Mouse (Mus musculus): ENCODE results near the gene Myrfl.
A peak's percentile ranks its signal among the peaks of the same experiment; 100 is the strongest.

The Myrfl gene

DNA sequence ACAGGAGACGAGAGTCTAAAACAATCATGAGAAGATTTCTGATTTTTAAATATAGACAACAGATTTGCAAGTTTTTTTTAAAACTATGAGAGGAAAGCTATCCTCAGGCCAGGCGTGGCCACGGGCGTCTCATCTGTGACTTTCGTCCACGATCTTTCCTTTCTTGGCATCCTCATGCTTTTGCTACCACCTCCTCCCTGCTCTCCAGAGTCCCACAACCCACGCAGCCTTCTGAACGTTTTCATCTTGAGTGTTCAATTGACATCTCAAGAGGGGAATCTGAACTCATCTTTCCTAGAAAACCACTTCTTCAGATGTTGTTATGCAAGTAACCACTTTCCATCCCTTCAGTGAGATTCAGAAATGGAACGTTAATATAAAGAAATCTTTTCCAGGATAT is 83.6 kb downstream of the Myrfl start:
- no peak for DNase-seq

- DNase-seq: peak; percentile 38
Observed at GRCm38 (mm10) chr10:116810738-116811137, 86.0 kb downstream of the Myrfl start.

- DNase-seq: no peak
Observed at GRCm38 (mm10) chr10:116809383-116809782, 87.3 kb downstream of the Myrfl start.

DNA sequence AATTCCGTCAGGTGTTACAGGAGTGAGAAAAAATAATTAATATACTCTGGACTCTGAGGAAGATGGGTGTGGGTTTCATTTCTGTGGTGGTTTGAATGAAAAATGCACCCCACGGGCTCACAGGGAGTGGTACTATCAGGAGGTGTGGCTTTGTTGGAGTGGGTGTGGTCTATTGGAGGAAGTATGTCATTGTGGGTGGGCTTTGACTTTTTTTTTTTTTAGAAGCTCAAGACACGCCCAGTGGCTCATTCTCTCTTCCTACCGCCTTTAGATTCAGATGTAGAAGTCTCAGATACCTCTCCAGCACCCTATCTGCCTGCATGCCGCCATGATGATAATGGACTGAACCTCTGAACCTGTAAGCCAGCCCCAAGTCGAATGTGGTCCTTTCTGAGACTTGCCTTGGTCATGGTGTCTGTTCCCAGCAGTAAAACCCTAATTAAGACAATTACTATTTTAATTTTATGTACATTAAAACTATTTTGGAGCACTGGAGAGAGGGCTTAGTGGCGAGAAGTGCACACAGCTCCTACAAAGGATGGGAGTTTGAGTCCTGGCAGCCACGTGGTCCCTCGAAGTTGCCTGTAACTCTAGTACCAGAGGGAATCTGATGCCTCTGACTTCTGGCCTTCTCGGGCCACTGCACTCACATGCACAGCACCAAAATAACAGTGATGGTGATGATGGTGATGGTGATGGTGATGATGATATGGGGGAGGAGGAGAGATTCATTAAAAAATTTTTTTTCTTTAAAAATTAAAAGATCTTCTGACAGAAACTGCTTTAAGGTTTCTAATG is 88.0 kb downstream of the Myrfl start:
- DNase-seq: no peak

- no peak for DNase-seq
Observed at GRCm38 (mm10) chr10:116802178-116802794, 94.4 kb downstream of the Myrfl start.

- no peak for DNase-seq
Observed at GRCm38 (mm10) chr10:116801281-116801680, 95.4 kb downstream of the Myrfl start.

DNA sequence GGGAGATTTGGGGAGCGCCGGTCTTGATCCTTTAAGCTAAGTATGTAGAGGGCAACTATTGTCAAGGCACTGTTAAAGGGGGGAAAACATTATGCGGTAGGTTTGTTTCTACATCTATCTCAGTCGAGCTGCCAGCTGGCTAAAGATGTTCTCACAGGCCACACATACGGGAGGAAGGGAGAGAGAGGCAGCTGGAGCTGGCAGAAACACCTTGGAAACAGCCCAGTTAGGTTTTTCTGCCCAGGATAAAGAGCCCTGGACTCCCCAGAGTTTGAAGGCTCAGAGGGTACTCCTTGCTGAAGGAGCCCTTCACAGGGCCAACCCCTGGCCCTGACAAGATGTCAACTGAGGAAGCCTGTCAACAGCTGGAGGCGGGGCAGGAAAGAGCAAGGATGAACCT is 100.7 kb downstream of the Myrfl start:
- no peak for DNase-seq

GRCm38 (mm10) chr10:116789096-116789495 is 107.6 kb downstream of the Myrfl start:
- peak; percentile 50 for DNase-seq

- DNase-seq: peak; percentile 30
Observed at GRCm38 (mm10) chr10:116788431-116788830, 108.3 kb downstream of the Myrfl start.

DNA sequence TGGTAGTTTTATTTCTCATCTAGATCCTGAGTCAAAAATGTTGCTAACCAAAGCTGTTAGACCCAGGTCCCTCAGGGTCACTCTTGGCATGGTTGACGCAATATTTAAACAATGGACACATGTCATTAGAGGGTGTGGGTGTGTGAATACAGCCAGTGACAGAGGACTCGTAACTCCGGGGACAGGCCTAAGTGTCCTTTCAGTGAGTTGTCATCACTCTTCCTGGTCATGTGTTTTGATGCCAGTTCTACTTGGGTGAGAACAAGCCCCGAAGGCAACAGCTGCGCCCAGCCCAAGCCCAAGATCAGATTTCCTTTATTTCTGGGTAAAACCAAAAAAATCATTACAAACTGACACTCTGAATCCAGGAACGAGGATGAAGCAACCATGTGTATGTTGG is 112.6 kb downstream of the Myrfl start:
- no peak for DNase-seq

DNA sequence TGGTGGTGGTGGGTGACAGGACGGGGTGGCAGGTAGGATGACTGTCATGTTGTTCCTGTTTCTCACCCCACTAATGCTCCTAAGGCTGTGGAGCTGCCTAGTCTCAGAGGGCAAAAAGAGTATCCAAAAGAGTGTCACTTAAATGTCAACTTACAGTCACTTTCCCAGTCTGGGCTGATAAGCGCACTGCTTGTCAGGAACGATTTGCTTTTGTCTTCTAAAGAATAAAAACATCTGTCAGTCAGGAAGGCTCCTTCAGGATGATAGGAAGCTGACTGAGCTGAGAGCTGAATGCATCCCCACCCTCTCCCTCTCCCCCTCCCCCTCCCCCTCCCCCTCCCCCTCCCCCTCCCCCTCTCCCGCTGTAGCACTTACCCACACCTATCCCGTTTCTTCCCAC is 113.7 kb downstream of the Myrfl start:
- DNase-seq: no peak

DNA sequence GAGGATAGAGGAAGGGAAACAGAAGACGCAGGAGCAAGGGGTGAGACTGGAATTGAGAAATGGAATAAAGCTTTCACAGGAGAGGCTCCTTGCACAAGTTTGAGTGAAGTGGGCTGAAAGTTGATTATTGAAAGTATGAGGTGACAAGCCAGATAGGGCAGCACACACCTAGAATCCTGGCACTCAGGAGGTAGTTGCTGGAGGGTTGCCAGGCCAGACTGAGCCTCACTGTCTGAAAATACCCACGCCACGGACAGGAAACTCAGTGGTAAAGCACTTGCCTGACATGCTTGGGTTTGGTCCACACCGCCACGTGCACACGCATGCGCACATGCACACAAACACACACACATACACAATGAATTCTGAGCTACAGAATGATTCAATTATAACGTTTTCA is 118.8 kb downstream of the Myrfl start:
- no peak for DNase-seq

GRCm38 (mm10) chr10:116776846-116777245 is 119.9 kb downstream of the Myrfl start:
- no peak for DNase-seq

- no peak for DNase-seq
Observed at GRCm38 (mm10) chr10:116773846-116774750, 122.6 kb downstream of the Myrfl start.

DNA sequence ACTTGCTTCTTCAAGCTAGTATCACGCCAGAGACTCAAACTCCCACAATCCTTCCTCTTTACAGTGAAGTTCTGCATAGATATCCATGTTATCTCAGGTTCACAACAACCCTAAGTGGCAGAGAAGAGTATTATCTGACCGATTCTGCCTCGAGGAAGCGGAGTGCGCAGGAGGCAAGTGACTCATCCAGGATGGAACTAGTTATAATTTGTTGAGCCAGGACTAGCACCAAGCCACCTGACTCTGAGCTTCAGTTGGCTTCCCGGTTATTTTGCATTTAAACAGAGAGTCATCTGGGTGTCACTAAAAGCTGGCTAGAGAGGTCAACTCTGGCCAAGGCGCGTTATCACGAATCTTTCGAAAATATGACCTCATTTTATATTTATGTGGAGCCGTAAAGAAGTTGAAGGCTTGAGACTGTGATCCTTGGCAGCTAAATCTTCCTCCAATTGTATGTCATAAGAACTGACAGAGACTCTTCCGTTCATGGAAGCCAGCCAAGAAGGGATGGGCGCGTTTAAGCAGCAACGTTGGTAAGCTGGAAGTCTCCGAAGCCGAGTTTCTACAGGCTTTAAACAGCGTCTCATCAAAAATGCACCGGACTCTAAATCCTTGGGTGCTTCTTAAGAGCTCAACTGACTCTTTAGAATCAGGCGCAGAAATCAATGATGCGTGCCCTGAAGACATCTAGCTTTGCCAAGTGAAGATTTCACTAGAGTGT is 125.3 kb downstream of the Myrfl start:
- no peak for DNase-seq

DNA sequence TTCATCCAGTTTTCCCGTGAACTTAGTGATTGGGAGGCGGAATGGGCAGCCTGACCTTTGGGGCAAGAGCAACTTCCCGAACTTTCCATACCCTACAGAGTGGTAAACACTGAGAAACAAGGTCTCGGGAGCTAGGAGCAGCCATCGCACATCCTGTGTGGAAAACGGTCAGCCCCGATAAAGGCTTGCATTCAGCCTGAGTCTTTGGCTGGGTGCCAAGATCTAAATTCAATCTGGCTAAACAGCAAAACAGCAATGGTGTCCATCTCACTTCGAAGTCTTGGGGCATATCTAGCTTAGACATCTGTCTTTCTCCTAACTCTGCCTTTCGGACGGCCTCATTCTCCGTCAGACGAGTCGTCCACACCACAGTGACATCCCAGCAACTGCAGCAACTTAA is 128.1 kb downstream of the Myrfl start:
- no peak for DNase-seq

GRCm38 (mm10) chr10:116766525-116766924 is 130.2 kb downstream of the Myrfl start:
- no peak for DNase-seq

DNA sequence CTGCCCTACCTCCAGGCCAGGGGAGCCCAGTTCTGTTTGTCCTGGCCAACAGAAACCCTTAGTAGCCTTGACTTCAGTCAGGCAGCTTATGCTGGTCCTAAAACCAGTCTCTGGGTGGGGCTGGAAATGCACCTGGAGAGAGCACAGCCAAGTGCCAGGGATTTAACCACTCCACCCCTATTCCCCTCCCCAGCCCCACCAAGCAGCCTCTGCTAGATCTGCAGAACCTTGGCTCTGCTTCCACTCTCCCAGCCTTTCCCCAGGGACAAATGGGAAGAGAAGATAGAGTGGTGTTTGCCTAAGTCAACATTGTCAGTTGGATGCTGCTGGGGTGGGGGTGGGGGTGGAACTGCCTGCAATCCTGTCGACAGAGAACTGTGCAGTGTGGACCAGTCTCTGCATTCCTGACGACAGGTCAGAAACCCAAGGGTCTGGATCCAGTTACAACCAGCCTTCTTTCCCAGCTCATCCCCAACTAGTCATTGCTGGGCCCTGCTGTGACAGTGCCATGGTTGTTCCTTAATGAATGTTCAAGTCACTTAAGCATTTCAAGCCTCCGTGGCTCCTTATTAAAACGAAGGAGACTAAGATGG is 135.1 kb downstream of the Myrfl start:
- no peak for DNase-seq

- no peak for DNase-seq
Observed at GRCm38 (mm10) chr10:116760561-116760960, 136.2 kb downstream of the Myrfl start.

GRCm38 (mm10) chr10:116759816-116760215 is 136.9 kb downstream of the Myrfl start:
- DNase-seq: no peak

DNA sequence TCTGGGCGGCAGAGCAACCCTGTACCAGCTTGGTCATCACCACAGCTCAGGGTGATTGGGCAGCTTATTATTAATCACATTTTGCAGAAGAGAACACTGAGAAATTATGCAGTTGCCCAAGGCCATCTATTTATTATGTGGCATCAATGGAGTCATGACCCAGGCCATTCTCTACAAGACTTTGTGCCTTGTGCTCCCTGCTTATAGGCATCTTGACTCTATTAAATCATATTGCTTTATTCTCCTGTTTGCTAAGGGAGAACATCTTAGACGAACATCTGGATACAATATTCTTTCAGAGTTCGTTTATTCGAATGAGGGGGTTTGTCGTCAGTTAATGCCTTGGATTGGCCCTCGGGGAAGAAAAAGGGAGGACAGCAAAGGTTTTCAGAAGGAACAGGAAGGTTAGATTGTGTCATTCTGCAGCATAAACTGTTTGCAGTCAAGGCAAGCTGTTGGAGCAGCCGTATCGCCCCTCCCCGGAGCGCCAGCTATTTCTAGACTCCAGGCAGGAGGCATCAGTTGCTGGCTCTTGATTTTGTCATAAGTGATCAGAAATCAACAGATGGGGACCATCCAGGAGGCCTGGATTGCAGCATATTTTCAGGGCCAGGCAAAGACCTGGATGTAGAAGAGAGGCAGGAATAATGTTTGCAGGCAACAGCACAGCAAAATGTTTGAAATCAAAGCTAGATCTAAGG is 140.7 kb downstream of the Myrfl start:
- peak; percentile 80 for DNase-seq

- no peak for DNase-seq
Observed at GRCm38 (mm10) chr10:116754940-116755339, 141.8 kb downstream of the Myrfl start.
